Mouse (Mus musculus): ENCODE results near the gene Cep63. TPM values are rescaled to one million over a fixed set of nuclear protein-coding genes. Genes with fewer than 3 reads are reported as not detected.

The Cep63 gene
- total RNA-seq, 4 experiments from 2014 or later: 33.8 to 46.8 (median 43.5) TPM

DNA sequence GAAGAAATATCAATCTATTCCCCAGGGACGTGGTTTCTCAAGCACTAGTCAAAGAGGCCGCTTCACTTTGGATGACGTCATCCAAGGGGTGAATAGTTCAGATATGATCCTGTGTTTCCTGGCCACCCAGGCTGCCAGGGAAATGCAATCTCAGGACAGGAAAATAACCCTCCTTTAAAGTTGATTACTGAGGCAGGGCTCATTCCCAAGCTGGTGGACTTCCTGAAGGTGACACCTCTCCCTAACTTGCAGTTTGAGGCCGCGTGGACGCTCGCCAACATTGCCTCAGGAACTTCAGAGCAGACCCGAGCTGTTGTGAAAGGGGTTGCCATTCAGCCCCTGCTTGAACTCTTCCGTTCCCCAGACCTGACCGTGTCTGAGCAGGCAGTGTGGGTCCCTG, 74.6 kb downstream of the Cep63 start:
- DNase-seq: no peak

DNA sequence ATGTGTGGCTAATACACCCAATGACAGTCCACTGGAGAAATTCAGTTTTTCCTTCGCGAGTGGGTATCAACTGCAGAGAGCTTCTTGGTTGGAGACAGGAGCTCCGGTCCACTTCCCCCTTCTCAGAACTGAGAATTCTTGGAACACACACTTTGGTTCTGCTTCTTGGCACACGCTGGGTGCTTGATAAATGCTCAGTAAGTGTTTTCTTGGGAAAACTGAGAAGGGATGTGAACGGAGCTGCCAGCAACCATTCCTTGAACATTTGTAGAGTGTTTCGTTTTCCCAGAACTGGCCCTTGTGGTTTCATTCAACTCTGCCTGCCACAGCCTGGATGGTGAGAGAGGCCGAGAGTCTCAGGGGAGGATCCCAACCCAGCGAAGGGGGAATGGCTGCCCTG, 77.1 kb downstream of the Cep63 start:
- DNase-seq: no peak

- DNase-seq: no peak
Measured at GRCm38 (mm10) chr9:102547028-102547354, 79.3 kb downstream of the Cep63 start.

DNA sequence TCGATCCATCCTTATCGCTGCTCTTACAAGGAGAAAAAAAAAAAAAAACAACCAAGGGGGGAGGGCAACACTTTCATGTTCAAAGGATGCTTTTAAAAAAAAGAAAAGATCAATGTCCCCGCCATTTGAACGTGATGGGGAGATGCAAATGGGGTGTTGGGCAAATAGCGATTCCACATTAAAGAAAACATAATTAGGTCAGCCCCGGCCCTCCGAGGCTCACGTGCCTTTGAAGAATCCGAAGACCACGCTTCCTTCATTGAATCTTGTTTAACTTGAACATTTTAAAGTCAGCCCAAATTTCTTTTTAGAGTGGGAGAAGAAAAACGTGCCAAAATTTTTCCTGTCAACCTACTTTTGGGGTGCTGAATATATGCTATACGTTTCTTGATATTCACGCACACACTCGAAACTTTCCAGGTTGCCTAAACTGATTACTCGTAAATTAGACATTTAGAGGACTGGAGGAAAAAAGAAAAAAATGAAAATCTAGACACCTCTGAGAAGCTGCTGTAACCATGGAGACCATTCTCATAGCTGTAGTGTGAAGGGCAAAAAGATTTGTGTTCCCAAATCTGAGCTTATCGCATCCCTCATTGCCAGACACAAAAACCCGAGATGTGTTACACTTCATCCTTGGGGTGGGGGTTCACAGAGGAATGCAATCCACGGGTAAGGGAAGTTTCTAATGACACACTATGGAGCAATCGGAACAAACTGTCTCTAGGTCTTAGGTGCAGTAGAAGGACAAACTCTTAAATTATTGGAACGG, 79.9 kb downstream of the Cep63 start:
- DNase-seq: no peak

DNA sequence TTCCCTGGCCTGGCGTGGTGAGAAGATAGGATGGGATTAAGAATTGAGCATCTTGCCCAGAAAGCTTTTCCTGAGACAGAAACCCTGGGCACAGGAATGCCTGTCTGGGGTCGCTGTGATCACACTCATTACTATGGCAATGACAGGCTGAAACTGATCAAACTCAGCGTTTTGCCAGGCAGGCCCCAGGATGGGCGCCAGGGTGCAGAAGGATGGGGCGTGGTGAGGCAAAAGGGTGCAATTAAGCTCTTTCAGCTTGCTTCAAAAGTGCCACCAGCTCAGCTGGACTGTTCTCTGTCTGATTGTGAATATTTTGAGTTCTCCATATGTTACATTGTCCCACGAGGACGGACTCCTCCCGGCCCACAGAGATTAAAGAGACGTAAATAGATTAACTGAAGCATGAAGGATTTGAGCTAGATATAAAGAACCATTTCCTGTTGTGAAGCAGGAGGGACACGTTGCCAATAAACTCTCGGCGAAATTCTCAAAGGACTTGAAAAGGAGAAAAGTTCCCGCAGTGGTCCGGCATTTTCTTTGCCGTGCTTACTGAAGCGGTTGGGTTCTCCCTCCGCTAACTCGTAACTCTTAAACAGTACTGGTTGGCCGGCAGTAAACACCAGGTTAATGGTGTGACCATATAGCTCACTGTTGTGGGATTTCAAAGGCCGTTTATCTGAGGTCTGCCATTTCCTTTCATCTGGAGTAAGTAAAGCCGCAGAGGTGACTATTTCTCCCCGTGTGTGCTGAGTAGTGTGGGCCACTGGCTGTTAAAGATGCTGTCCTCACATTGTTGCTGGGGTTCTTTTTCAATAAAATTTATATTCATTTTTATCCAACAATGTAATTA, 80.7 kb downstream of the Cep63 start:
- DNase-seq: no peak

GRCm38 (mm10) chr9:102544773-102545366, 81.5 kb downstream of the Cep63 start:
- peak; percentile 64 for DNase-seq

GRCm38 (mm10) chr9:102544116-102544772, 82.1 kb downstream of the Cep63 start:
- no peak for DNase-seq

DNA sequence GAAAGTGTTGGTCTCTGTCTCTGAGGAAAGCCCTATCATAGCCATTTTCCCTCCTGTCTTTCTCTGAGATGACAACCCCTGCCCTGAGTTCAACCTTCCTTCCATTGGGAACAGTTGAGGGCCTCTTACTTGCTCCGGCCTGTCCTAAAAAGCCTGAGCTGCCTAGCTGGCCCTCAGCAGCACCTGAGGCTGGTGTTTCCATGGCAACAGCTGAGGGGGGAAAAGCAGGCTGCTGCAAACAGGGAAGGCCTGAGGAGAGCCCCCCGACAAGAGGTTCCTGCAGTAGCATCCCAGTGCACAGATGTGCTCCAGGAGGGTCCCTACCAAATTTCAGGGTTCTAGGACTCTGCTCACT, 82.6 kb downstream of the Cep63 start:
- DNase-seq: no peak

DNA sequence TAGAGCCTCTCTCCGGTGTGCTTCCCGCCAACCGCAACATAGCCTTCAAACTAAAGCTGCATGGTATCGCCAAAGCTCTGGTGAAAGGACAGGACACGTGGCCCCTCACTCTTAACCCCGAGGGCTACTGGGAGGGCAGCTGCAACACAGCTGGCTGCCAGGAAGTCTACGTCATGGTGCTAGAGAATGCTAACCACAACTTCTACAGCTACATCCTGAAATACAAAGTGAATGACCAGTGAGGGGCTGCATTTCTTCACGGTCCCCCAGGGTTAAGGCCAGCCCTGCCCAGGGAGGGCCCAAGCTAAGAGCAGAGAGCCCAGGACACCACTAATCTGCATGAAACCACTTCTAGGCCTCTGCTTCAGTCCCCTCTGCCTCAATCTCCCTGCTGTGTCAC, 83.8 kb downstream of the Cep63 start:
- DNase-seq: no peak

DNA sequence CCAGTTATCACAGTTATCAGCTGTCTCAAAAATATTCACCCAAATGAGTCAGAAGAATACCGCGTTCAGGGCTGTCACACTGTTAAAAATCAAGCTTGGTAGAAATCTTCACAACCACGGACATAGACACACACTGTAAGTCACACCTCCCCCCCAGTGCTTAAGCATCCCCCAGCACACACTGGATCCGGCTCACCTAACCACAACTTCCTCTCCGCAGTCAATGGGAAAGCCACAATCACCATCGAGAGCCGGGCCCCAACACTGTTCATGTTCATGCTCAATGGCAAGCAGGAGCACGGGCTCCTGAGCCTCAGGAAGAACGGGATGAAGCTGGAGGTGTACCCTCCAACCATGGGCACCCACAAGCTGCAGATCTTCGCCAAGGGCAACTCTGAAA, 84.7 kb downstream of the Cep63 start:
- no peak for DNase-seq

DNA sequence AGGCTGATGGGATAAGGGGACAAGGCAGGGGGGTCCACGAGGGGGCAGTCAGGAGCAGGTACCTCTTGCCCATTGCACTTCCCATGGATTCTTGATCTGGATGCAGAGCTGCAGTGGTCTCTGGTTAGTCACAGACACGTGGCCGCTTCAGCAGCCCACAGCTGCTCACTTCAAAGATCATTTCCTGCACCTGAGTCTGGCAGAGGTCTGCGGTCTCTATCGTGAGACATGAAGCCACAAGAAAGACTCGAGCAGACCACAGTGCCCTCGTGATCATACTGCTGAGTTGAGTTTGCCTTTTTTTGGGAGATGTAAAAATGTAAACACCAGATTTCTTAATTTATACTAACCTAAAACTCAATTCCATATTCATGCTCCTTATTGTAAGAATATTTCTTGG, 86.6 kb downstream of the Cep63 start:
- DNase-seq: no peak

DNA sequence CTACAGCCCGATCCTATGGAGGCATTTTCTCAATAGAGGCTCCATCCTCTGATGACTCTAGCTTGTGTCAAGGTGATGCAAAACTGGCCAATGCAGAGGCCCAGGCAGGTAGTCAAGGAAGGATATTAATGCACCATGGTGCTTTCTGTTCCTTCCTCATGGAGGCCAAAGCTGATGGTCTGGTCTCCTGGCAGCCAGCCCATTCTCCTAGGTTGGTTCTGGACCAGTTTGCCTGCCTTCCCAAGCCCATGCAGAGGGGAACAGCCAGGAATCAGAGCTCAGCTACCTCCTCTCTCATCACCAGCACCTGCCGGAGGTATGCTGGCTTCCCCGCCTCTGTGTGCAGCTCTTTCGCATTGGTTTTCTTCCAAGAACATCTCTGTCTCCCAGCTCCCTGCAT, 89.4 kb downstream of the Cep63 start:
- no peak for DNase-seq

Other genes with a start within 250 kb of the Cep63 start
- 1 to 10 TPM in 1 of 4 experiments, under 1 TPM in 3; 0.56 to 1.9 (median 0.72) TPM for gene Ky, start 120.8 kb downstream of the Cep63 start, total RNA-seq (2022)
- 100 to 1,000 TPM; 286 to 364 (median 329) TPM for gene Anapc13, start 238 bp downstream of the Cep63 start, total RNA-seq (2022)
- 100 to 1,000 TPM in 2 of 4 experiments, 10 to 100 TPM in 2; 77.4 to 388 (median 110) TPM for gene Amotl2, start 90.1 kb upstream of the Cep63 start, total RNA-seq (2022)
- 10 to 100 TPM; 49.7 to 79.8 (median 68.1) TPM for gene Ryk, start 208.4 kb upstream of the Cep63 start, total RNA-seq (2022)

Measured in adrenal gland, adult 8-10 months (tissue).